Mouse (Mus musculus): Measurements from ENCODE around the gene Dcst2.

Gene Dcst2

GRCm38 (mm10) chr3:89388134-89388881 is 26.5 kb downstream of the Dcst2 start:
- WGBS = 65% methylated on average over 11 of the region's 11 CpGs

DNA sequence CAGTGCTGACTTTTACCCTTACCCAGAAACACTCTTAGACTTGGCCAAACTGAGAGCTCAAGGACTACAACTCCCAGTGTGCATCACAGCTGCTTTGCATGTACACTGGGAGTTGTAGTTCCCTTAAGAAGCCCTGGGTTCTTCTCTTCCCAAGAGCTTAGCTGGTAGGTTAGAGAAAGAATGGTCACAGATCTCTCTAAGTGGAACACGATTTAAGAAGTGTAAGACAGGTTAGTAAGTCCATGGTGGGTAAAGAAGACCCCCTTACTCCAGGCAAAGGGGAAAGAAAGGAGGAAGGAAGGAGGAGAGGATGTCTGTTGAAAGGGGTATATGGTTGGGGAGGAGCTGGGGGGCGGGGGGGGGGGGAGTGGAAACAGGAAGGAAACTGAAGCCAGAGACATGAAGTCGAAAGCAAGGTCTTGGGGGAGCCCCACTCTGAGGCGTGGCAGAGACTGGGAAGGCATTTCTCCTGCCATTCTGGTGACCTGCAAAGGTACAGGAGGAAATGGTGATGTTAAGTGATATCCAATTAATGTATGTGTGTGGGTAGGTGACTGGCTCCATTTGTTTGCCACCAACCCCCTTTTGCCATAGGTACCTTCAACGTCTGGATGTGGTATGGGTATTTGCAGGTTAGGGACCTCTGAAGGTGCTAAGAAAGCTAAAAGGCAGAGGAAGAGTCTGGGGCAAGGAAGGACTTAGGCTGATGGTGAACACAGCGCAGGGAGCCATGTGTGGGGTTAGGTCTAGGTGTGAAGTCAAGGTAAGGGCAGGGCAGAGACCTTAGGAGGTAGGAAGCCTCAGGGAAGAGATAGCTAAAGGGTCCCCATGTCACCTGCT is 27.3 kb downstream of the Dcst2 start:
- 62% methylated on average over 6 of the region's 6 CpGs for WGBS

DNA sequence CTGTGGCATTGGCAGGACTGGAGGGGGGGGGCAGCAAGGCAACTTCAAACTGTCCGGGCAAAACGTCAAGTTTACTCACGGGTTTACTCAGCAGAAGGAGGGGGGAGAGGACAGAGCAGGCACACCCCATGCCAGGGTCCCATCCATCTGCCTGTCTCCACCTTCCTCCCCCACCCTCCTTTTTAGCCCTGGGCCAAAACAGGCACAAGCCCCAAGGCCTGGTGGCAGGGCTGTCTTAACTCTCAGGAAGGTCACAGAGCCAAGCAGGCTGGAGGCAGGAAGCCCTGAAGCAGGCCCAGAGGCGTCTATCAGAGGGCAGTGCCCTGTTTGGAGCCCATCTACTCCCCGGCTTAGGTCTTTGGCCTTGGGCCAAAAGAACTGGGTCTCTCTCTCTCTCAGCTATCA is 28.3 kb downstream of the Dcst2 start:
- WGBS = 32% methylated on average over 5 of the region's 5 CpGs

DNA sequence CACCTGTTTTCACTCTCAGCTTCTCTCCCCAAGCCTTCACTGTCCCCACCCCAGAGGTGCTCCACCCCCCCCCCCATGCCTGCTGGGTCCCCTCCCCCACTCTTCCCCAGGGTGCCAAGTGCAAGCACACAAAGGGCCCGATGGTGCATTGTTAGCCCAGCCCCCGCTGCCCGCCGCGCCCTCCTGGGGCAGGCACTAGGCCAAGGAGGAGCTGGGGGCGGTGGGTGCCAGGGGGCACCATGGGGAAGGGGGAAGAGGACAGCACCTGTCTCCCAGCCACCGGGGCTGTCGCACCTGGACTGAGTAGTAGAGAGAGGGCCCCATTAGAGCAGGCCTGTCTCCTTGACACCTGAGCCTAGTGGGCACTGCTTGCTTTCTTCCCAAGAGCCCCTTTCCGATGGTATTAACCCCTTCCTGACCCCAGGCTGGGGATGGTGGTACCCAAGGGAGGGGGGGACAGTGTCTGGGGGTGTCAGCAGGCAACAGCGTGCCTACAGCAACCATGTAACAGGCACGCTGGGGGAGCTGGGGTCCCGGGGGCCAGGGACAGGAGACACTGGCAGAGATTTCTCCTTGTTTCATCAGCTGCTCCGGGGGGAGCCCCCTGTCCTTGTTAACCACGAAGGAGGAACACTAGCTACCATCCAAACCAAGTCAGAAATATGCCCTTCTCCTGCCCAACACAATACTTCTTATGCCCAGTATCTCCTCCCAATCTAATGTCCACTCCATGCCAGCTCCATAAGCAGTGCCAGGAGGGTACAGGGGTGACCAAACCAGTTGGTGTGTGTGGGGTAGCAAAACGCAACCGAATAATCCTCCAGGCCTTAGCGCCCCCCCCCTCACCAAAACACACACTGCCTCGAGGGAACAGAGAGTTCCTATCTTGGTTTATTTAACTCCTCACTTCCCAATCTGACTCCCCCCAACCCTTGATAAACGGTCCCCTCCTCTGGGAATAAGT is 29.2 kb downstream of the Dcst2 start:
- 19% methylated on average over 18 of the region's 19 CpGs for WGBS

DNA sequence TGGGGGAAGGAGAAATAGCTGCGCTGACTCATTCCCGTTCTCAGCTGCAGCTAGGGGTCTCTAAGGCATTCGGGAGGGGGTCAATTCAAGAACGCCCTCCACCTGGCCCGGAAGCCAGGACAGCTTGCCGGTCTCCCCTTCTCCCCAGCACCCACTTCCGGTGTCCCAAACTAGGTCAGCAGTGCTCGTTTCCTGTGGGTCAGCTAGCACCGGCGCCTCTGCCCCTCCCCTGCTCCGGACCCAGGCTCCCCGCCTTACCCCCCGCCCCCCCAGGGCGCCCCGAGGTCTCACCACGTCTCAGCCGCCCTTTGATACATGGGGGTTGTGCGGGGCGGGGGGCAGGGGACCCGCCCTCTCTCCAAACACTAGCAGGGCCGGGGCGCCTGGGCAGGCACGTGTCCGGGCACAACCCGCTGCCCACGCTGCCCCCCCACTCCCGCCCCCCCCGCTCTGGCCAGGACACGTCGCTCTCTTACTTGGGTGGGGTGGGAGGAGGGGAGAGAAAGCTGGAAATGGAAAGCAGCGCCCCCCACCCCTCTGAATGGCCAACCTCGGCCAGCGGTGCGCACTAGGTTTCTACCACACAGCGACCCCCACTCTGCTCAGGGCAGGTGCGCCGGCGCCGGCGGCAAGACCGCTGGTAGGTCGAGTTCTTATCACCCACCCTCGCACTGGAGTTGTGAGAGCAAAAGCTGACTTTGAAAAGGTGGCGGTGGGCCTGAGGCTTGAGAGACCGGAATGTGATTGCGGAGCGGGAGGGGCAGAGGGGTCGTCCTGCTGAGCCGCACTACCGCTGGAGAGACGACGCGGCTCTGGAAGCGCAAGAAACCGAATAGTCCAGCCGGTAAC is 30.1 kb downstream of the Dcst2 start:
- WGBS = 1% methylated on average over 51 of the region's 56 CpGs

GRCm38 (mm10) chr3:89392871-89393311 is 31.1 kb downstream of the Dcst2 start:
- WGBS = under 1% methylated on average over 22 of the region's 24 CpGs

- WGBS = 1% methylated on average over 15 of the region's 15 CpGs
Measured at GRCm38 (mm10) chr3:89393605-89394004, 31.8 kb downstream of the Dcst2 start.

DNA sequence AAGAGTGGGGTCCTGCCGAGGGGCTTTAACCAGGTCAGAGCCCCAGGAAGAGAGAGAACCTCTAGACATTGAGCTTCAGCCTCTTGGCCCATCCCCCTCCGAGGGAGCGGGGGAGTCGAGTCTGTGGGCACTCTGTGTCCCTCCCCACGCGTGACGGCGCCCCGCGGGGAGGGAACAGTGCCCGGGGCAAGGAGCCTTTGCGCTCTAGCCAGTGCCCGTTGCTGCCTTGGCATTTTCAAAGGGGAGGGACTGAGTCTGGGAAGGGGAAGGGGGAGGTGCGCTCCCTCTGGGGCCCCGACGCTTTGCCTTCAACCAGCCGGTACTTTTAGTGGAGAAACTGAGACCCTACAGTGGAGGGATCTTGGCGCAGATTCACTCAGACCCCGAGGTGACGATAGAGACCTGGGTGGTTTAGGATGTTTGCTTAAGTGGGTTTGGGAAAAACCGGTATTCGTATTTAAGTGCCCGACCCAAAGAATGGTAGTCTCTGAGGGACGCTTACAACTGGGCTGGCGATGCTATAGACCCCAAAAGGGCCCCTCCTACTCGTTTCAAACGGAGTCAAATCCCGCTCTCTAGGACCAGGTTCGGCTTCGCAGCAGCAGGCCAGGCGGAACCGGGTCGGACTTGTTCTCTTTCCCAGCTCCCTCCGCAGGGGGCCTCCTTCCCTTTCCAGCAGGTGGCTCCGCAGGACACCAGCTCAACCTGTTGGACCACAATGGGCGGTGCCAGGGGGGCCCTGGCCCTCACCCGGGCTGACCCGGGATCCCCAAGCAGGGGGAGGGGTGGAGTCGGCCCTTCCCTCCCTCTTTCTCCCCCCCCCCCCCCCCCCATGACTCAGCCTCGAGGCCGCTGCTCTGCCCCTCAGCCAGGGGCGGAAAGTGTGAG is 32.5 kb downstream of the Dcst2 start, which contains the start of gene Zbtb7b:
TSS of gene Zbtb7b (minus strand) at position 771 of the 888 bp plus-strand sequence.
- WGBS = 1% methylated on average over 41 of the region's 42 CpGs

- 0% methylated on average over 12 of the region's 12 CpGs for WGBS
Measured at GRCm38 (mm10) chr3:89394894-89395256, 33.1 kb downstream of the Dcst2 start.

DNA sequence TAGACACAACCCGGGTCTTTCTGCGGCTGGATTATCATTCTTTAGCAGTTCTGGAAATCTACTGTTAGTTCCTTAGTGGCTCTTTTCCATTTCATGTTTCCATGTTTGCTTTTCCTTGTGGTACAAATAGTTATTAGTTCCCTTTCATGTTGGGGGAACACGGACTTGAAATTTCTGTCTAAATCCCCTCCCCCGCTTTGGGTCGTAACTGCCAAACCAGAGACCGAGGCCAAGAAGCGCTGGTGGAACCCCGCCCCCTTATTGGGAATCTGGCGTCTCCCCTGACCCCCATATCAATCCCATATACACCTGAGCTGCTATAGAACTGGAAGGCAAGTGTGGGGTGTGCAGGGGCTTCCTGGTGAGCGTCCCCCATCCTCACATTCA is 33.6 kb downstream of the Dcst2 start:
- 6% methylated on average over 10 of the region's 10 CpGs for WGBS

DNA sequence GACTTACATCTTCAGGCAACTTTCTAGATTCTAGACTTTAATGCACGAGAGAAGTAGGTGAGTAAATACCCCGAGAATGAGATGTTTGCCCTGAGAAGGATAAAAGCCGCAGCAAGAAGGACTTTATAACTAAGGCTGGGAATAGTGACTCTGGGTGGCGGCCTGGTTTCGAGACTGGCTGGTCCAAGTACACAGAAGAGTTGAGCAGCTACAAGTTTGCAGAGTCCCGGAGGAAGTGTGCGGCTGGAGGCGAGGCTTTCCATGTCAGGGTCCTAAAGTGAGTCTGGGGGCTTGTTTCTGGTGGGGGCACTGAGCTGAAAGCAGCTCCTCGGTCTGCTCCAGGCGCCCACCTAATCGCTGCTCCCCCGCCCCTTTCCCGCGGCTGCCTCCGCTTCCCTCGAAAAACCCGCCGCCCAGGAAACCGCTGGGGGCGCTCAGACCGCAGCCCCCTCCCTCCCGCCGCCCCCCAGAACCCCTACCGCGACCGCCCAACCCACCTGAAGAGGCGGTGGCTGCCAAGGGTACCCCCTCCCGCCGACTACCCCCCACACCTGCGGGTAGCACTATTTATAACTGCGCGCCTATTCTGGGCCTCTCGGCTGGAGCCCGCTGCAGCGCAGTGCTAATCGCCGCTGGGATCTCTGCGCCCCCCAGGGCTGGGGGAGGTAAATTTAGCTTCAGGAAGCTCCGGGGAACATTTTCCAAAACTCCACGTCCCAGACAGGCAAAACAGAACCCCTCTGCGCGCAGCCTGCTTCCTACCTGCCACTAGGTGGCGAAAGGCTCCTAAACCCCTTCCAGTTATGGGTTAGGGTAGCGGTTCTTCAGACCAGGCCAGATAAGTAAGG is 34.3 kb downstream of the Dcst2 start:
- 2% methylated on average over 42 of the region's 44 CpGs for WGBS

- WGBS = under 1% methylated on average over 4 of the region's 4 CpGs
Measured at GRCm38 (mm10) chr3:89396654-89397005, 34.9 kb downstream of the Dcst2 start.

GRCm38 (mm10) chr3:89401329-89401728 is 39.6 kb downstream of the Dcst2 start:
- 91% methylated on average over 7 of the region's 7 CpGs for WGBS

GRCm38 (mm10) chr3:89402693-89403092 is 40.9 kb downstream of the Dcst2 start, which contains the start of gene Lenep:
Gene Lenep (minus strand): TSS chr3:89402793.
- WGBS = 82% methylated on average over 5 of the region's 5 CpGs

DNA sequence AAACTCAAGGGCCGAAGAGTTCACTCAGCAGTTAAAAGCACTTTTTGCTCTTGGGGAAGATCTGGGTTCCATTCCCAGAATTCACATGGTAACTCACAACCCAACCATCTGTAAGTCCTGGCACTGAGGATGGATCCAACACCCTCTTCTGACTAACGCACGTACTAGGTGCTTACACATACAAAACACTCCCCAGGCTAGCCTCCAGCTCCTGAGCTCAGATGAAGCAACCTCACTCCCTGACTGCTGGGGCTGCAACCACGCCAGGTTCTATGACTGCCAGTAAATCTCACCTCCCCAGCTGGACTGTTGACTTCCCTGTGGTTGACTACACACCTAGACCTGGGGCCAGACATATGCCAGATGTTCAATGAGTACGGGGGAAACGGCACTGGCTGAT is 45.1 kb downstream of the Dcst2 start:
- 72% methylated on average over 6 of the region's 6 CpGs for whole genome bisulfite sequencing

DNA sequence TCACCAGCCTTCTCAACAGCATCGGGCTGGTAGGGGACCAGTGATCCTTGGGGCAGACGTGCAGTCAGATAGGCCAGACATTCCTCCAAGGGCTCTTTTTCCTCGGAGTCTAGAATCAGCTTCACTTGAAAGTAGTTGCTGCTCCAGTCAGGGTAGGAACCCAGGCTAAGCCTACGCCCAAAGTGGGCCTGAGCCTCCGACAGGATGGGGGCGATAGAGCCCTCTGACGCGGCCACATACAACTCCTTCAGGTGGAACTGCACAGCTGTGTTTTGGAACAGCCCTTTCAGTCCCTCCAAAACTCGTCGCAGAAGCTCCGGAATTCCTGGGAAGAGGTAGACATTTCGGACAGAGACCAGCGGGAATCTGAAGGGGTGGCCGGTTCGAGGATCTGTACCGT is 46.7 kb downstream of the Dcst2 start:
- WGBS = 74% methylated on average over 16 of the region's 16 CpGs

DNA sequence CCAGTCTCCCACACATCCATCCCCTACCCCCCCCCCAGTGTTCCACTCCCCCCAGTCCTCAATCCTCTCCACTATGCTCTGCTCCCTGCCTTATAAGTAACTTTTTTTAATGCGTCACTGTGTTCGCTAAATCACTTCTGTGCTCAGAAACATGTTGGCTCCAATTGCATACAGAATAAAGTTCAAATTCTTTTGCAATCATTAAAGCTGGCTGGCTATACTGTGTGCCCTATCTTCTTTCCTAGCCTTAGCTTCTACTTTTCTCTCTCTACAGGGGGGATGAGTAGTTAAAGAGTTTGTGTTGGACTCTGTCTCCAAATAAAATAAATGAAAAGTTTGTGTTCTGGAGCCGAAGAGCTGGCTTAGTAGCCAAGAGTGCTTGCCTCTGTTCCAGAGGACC is 47.9 kb downstream of the Dcst2 start:
- WGBS = 81% methylated on average over 3 of the region's 3 CpGs

GRCm38 (mm10) chr3:89410864-89411263 is 49.1 kb downstream of the Dcst2 start:
- WGBS = 75% methylated on average over 10 of the region's 10 CpGs

Measured in cerebral cortex, adult 2 months (tissue).